Mouse (Mus musculus) thymus, postnatal 25 days (tissue): ENCODE results near the gene Gm10318.

ENCODE experiments used
- DNase-seq: peaks from one replicate; pipeline ENCODE4 v3.0.0; 2022

The Gm10318 gene

GRCm38 (mm10) chr10:77852559-77852958 lies at the start of gene Gm10318:
Gene Gm10318 (plus strand): TSS chr10:77852859.
- no peak for DNase-seq

DNA sequence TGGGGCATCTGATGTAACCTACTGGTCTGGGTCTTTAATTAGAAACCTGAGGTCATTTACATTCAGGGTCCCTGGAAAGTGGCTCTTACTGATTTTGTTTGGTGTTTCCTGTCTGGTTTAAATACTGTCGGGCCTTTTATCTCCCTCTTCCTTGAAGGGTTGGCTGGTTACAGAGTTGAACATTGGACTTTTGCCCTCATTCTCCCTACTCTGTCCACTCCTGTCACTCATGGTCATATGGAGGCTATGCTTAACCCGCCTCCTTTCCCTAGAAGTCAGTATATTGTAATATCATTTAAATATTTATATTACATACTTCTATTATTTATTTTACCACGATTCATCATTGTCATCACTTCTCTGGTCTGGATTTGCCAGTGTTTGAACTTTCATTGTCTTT lies 48.6 kb upstream of the Gm10318 start:
- DNase-seq, result no peak

DNA sequence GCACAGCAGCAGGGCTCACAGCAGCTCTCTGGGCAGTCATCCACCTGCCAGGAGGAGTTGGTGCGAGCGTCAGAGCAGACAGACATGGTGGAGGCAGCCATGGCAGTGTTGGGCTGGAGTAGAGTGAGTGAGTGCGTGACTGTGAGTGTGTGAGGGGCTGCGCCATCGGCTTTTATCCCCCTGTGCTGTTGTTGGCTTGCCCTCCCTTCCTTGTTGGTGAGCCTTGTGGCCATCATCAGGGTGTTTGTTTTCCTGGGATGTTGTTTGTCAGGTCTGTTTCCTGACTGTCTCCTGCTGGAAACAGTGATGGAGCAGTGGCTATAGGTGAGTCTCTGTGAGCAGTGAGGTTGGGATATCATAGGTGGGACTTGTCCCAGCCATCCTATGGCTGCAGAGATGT lies 40.9 kb upstream of the Gm10318 start, which contains the start of gene Gm9507:
Gene Gm9507 (minus strand): TSS at position 101 of the 400 bp plus-strand sequence.
- no peak for DNase-seq

DNA sequence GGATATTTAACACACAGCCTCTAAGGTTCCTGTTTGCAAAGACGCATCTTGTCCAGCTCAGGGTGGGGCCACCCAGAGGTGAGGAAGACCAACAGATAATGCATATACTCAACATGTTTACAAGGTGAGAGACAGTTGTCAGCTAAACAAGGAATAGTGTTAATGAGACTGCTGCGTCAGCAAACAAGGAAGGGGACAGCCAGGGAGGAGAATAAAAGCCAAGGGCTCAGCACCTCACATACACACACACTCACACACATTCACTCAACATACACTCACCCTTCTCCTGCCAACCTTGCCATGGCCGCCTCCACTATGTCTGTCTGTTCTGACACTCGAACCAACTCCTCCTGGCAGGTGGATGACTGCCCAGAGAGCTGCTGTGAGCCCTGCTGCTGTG lies 38.3 kb upstream of the Gm10318 start, which contains the start of gene Gm2696:
Gene Gm2696 (plus strand): TSS at position 301 of the 400 bp plus-strand sequence.
- DNase-seq, result no peak

DNA sequence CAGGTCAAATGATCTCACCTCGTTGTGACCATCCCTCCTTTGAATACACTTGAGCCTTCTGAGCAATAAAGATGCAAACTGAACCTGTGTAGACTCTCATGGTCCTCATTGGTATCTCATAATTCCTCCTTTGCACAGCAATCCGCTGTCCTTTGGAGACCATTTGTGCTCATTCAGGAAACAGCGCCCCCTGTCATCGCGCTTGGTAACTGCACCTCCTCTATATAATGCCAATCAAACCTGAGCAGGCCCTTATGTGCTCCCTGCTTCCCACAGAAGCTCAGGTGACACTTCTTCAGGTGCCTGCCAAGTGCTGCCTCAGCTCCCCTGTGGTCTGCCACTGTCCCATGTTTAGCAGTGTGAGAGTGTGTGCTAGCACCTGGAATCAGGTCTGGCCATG lies 37.1 kb upstream of the Gm10318 start:
- DNase-seq, result peak; percentile 43

- DNase-seq, result no peak
Measured at GRCm38 (mm10) chr10:77818523-77818922, 34.1 kb upstream of the Gm10318 start.

DNA sequence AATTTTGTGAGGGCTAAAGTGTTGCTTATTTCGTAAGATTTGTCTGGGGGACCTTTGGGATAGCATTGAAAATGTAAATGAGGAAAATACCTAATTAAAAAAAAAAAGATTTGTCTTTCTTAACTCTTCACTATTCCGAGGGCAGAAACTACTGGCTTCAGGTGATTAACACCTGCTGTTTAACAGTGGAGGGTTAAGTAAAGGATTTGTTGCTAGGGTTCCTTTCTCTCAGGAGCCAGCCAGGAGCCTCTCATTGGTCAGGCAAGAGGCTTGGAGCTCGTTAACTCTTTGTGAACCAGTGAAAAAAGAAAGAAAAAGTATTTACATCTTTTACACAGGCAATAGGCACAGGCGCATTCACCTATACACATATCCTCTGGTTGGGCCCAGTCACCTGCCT lies 33.5 kb upstream of the Gm10318 start:
- DNase-seq, result no peak

DNA sequence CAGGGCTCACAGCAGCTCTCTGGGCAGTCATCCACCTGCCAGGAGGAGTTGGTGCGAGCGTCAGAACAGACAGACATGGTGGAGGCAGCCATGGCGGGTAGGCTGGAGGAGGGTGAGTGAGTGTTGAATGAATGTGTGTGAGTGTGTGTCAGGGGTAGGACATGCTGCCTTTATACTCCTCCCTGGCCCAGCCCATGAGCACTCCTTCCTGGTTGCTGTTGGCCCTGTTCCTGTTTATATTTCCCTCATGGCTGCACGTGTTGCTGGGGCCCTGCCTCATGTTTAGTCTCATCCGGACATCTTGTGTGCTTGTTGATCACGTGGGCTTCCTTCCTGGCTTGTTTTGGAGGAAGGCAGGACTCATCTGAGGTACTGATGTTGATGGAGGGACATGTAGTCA lies 25.7 kb upstream of the Gm10318 start, which contains the start of gene Krtap10-4:
Gene Krtap10-4 (minus strand): TSS at position 145 of the 400 bp plus-strand sequence.
- DNase-seq, result no peak

DNA sequence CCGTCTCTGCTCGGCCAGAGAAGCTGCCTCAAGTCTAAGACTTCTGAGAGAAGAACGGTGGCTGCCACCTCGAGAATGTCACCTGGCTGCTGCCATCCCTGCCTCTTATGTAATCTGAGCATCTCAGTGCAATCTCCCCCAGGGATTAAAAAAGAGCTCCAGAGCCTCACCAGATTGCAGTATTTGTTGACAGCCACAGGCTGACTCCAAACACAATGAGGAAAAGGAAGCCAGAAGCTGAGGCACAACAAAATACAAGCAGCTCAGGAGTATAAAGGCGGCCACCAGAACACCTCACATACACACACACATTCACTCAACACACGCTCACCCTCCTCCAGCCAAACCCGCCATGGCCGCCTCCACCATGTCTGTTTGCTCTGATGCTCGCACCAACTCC lies 17.0 kb upstream of the Gm10318 start, which contains the start of gene Krtap10-10:
Gene Krtap10-10 (plus strand): TSS at position 301 of the 400 bp plus-strand sequence.
- no peak for DNase-seq

- DNase-seq, result no peak
Measured at GRCm38 (mm10) chr10:77839006-77839405, 13.7 kb upstream of the Gm10318 start.

DNA sequence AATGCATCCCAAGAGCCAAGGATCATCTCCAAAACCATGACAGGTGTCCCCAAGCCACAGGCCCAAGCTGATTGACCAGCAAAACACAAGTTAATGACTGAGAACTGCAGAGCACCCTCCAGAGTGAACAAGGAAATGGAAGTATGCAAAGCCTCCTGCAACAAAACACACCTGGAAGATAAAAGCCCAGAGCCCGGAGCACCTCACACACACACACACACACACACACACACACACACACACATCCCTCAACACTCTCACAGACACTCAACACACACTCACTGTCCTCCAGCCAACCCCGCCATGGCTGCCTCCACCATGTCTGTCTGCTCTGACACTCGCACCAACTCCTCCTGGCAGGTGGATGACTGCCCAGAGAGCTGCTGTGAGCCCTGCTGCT lies 6.2 kb upstream of the Gm10318 start, which contains the start of gene Gm36176:
Gene Gm36176 (plus strand): TSS at position 301 of the 400 bp plus-strand sequence.
- no peak for DNase-seq

GRCm38 (mm10) chr10:77846961-77847360 lies 5.7 kb upstream of the Gm10318 start:
- DNase-seq, result no peak

DNA sequence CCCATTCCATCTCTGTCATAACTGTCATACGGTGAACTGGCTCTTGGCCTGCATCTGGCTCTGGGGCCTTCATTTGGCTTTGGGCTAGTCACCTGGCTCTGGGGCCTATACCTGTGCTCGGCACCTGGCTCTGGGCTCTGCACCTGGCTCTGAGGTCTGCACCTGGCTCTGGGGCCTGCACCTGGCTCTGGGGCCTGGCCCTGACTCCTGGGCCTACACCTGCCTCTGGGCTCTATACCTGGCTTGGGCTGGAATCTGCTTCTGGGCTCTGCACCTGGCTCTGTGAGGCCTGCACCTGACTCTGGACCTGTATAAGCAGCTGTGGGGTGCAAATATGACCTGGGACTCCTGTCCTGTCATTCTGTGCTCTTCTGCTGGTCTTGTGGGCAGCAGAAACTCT lies 5.1 kb upstream of the Gm10318 start:
- no peak for DNase-seq

DNA sequence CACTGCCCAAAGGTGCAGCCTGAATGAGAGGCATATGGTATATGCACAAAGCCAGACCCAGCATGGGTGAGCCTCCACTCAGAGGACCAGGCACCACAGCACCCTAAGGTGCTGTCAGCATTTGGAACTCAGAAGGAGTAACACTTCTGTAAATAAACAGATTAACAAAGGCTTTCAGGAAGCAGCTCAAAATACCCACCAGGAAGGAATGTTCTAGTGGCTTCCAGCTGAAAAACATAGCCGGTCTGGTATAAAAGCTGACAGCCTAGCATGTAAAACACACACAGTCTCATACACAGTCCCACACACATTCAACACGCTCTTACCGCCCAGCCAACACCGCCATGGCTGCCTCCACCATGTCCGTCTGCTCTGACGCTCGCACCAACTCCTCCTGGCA lies 9.0 kb downstream of the Gm10318 start, which contains the start of gene Gm3285:
Gene Gm3285 (plus strand): TSS at position 301 of the 400 bp plus-strand sequence.
- DNase-seq, result no peak

DNA sequence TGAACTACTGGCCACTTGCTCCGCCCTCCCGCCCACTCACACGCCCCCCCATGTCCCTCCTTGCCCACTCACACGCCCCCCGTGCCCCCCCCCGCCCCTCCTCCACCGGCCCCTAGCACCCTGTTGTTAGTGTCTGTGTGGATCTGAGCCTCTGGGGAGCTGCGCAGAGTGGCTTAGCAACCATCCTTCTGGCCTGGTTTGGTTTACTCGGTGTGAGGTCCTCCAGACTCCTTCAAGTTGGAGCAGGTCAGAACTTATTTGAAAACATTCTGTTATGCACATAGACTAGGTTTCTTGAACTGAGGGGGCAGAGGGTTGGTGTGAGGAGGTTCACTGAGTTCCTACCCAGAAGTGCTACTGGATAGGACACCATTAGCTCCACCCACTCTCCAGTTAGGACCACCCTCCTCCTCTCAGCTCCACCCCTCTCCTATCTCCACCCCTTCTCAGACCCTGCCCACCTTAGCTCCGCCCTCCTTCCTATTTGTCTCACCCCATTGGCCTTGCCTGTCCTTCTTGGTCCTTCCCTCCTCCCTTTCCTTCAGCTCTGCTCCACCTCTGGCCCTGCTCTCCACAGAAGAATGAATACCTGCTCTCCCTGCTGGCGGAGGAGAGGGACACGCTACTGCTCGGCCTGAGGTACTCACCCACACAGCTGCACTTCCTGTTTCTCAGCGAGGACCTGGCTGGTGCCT lies 11.6 kb downstream of the Gm10318 start:
- DNase-seq, result peak; percentile 56

- DNase-seq, result no peak
Measured at GRCm38 (mm10) chr10:77864762-77865143, 12.1 kb downstream of the Gm10318 start.

GRCm38 (mm10) chr10:77867546-77867945 lies 14.9 kb downstream of the Gm10318 start:
- DNase-seq, result no peak

DNA sequence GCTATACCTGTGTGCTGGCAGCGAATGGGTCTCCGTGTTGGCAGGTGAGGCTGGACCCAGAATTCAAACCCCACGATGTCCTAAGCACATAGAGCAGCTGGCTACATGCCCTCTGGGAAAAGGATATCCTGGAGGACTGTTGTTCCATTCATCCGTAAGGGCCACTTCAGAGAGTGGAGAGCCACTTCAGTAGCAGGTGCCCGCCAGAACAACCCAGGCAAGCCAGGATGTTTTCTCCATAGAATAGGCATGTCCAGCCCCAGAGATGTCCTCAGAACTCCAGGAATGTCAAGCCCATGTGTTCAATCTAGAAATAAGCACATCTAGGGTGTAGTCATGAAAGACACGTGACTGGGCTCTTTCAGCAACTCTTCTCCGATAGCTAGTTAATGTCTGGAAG lies 17.0 kb downstream of the Gm10318 start:
- no peak for DNase-seq

GRCm38 (mm10) chr10:77878985-77879384 lies 26.3 kb downstream of the Gm10318 start:
- peak; percentile 37 for DNase-seq

GRCm38 (mm10) chr10:77880305-77880704 lies 27.6 kb downstream of the Gm10318 start:
- DNase-seq, result no peak

- no peak for DNase-seq
Measured at GRCm38 (mm10) chr10:77882553-77882952, 29.9 kb downstream of the Gm10318 start.

GRCm38 (mm10) chr10:77886007-77886747 lies 33.5 kb downstream of the Gm10318 start:
- DNase-seq, result no peak

DNA sequence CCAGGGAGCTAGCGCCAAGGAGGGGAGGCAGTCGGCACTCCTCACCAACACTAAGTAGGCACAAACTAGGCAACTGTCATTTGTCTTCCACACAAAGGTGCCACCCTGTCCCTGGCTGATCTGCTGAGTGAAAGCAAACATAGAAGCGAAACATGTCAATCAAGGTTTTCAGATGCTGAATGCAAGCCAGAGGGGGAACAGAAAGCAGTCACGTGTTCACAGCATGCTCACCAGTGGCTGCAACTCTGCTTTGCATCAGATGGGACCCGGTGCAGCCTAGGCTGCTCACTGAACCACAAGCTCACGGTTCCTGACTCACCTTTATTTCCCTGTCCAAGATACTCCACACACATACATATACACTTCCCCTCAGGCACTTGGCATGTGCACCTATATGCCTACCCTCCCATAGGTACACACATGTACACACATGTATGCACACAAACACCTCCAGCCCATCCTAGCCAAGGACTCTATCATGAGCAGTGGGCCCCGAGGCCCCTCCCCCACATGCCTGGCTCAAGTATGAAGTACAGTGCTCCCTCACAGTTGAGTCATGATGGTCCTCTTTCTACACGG lies 38.4 kb downstream of the Gm10318 start:
- no peak for DNase-seq

DNA sequence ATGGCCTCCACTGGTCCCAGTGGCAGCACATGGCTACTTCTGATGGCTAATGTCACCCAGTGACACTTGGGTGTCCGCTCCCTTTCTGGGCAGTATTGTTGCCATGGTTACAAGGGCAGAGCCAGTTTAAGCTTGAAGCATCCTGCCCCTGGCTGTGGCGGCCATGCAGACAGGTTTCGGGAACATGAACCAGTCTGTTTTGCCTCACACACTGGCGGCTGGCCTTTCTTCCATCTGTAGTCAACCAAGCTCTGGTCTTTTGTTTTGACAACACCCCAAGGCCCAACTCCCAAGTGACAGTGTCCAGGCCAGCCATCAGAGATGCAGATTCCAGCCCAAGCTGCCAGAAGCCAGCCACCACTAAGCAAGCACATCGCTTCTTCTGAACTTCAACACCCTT lies 42.9 kb downstream of the Gm10318 start:
- DNase-seq, result no peak
